Mouse (Mus musculus): ENCODE measurements around the gene Stxbp4. TPM values are rescaled to one million over a fixed set of nuclear protein-coding genes. Genes with fewer than 3 reads are reported as not detected.

Gene Stxbp4
- polyA plus RNA-seq, 1 experiment from 2014 or later: 39.4 TPM

- WGBS: 1% methylated on average over 49 of the region's 54 CpGs
- H3K9ac ChIP-seq: peak overlapping the region; percentile 95
- H3K4me1 ChIP-seq: peaks cover 19% of the 10 kb centered on the region
- peaks cover 19% of the 10 kb centered on the region for H3K36me3 ChIP-seq
- H3K4me2 ChIP-seq: peak overlapping the region; percentile 70
- no peaks in the 10 kb centered on the region for H3K9me3 ChIP-seq
- H3K4me3 ChIP-seq: peak overlapping the region; percentile 85
- H3K27ac ChIP-seq: peak overlapping the region; percentile 97
- H3K27me3 ChIP-seq: no peaks in the 10 kb centered on the region
- ATAC-seq (ENCODE audit: insufficient number of reproducible peaks, insufficient read depth, low FRiP score, low TSS enrichment, low read depth): peak; percentile 67
These were observed 487 bp upstream of the Stxbp4 start for GRCm38 (mm10) chr11:90638312-90638830.

GRCm38 (mm10) chr11:90634661-90635060 is 3.2 kb downstream of the Stxbp4 start:
- no peak for ATAC-seq (ENCODE audit: insufficient number of reproducible peaks, insufficient read depth, low FRiP score, low TSS enrichment, low read depth)
- H3K4me3 ChIP-seq: no peak overlapping the region
- no peak overlapping the region for H3K4me2 ChIP-seq
- 84% methylated on average over 3 of the region's 3 CpGs for WGBS
- H3K27ac ChIP-seq: no peak overlapping the region
- no peaks in the 10 kb centered on the region for H3K27me3 ChIP-seq
- H3K36me3 ChIP-seq: peaks cover 12% of the 10 kb centered on the region
- no peak overlapping the region for H3K9ac ChIP-seq
- H3K9me3 ChIP-seq: no peaks in the 10 kb centered on the region
- H3K4me1 ChIP-seq: peaks cover 15% of the 10 kb centered on the region

- H3K27ac ChIP-seq: no peak overlapping the region
- WGBS: 79% methylated on average over 2 of the region's 2 CpGs
- ATAC-seq (ENCODE audit: insufficient number of reproducible peaks, insufficient read depth, low FRiP score, low TSS enrichment, low read depth): no peak
These were observed 5.4 kb downstream of the Stxbp4 start for GRCm38 (mm10) chr11:90632480-90632879.

GRCm38 (mm10) chr11:90627751-90628150 is 10.1 kb downstream of the Stxbp4 start:
- no peaks in the 10 kb centered on the region for H3K27me3 ChIP-seq
- no peak overlapping the region for H3K9ac ChIP-seq
- no peaks in the 10 kb centered on the region for H3K9me3 ChIP-seq
- peaks cover 14% of the 10 kb centered on the region for H3K36me3 ChIP-seq
- H3K4me3 ChIP-seq: no peak overlapping the region
- H3K4me2 ChIP-seq: no peak overlapping the region
- no peak overlapping the region for H3K27ac ChIP-seq
- 83% methylated on average over 1 of the region's 1 CpGs for WGBS
- peaks cover 4% of the 10 kb centered on the region; the same call in 1 of the 2 replicates for H3K4me1 ChIP-seq
- ATAC-seq (ENCODE audit: insufficient number of reproducible peaks, insufficient read depth, low FRiP score, low TSS enrichment, low read depth): no peak

More at GRCm38 (mm10) chr11:90632480-90632879, 5.4 kb downstream of the Stxbp4 start:
- H3K4me1 ChIP-seq: peaks cover 13% of the 10 kb centered on the region
- H3K9ac ChIP-seq: no peak overlapping the region
- H3K4me3 ChIP-seq: no peak overlapping the region
- peaks cover 14% of the 10 kb centered on the region for H3K36me3 ChIP-seq
- H3K4me2 ChIP-seq: no peak overlapping the region
- no peaks in the 10 kb centered on the region for H3K27me3 ChIP-seq
- no peaks in the 10 kb centered on the region for H3K9me3 ChIP-seq

GRCm38 (mm10) chr11:90625174-90625573 is 12.7 kb downstream of the Stxbp4 start:
- H3K9ac ChIP-seq: no peak overlapping the region
- H3K36me3 ChIP-seq: peaks cover 14% of the 10 kb centered on the region
- no peak overlapping the region for H3K4me3 ChIP-seq
- 85% methylated on average over 1 of the region's 1 CpGs for WGBS
- no peak for ATAC-seq (ENCODE audit: insufficient number of reproducible peaks, insufficient read depth, low FRiP score, low TSS enrichment, low read depth)
- H3K4me2 ChIP-seq: no peak overlapping the region
- H3K27me3 ChIP-seq: no peaks in the 10 kb centered on the region
- no peaks in the 10 kb centered on the region for H3K9me3 ChIP-seq
- H3K27ac ChIP-seq: no peak overlapping the region
- H3K4me1 ChIP-seq: peaks cover 4% of the 10 kb centered on the region; the same call in 1 of the 2 replicates

- H3K36me3 ChIP-seq: peaks cover 10% of the 10 kb centered on the region; the same call in 1 of the 2 replicates
- H3K4me3 ChIP-seq: no peak overlapping the region
- ATAC-seq (ENCODE audit: insufficient number of reproducible peaks, insufficient read depth, low FRiP score, low TSS enrichment, low read depth): no peak
- H3K4me1 ChIP-seq: peaks cover 4% of the 10 kb centered on the region; the same call in 1 of the 2 replicates
- H3K4me2 ChIP-seq: no peak overlapping the region
- WGBS: 56% methylated on average over 6 of the region's 6 CpGs
- H3K9me3 ChIP-seq: no peaks in the 10 kb centered on the region
- no peak overlapping the region for H3K27ac ChIP-seq
- H3K9ac ChIP-seq: no peak overlapping the region
- no peaks in the 10 kb centered on the region for H3K27me3 ChIP-seq
These were observed 14.4 kb downstream of the Stxbp4 start for GRCm38 (mm10) chr11:90623477-90623876.

GRCm38 (mm10) chr11:90622500-90622899 is 15.4 kb downstream of the Stxbp4 start:
- 91% methylated on average over 7 of the region's 7 CpGs for WGBS

GRCm38 (mm10) chr11:90622044-90622443 is 15.8 kb downstream of the Stxbp4 start:
- 82% methylated on average over 12 of the region's 12 CpGs for WGBS

More at GRCm38 (mm10) chr11:90622500-90622899, 15.4 kb downstream of the Stxbp4 start:
- Histone ChIP-seq H3K4me3 (no peak overlapping the region), H3K4me1 (peaks cover 4% of the 10 kb centered on the region; the same call in 1 of the 2 replicates), H3K9me3 (no peaks in the 10 kb centered on the region), H3K27me3 (no peaks in the 10 kb centered on the region), H3K36me3 (peaks cover 17% of the 10 kb centered on the region), H3K4me2 (no peak overlapping the region), H3K27ac (no peak overlapping the region), H3K9ac (no peak overlapping the region)
- no peak for ATAC-seq (ENCODE audit: insufficient number of reproducible peaks, insufficient read depth, low FRiP score, low TSS enrichment, low read depth)

GRCm38 (mm10) chr11:90616431-90616830 is 21.5 kb downstream of the Stxbp4 start:
- peaks cover 25% of the 10 kb centered on the region for H3K36me3 ChIP-seq
- no peak overlapping the region for H3K4me3 ChIP-seq
- no peak overlapping the region for H3K9ac ChIP-seq
- no peaks in the 10 kb centered on the region for H3K4me1 ChIP-seq
- no peak overlapping the region for H3K27ac ChIP-seq
- no peaks in the 10 kb centered on the region for H3K9me3 ChIP-seq
- H3K4me2 ChIP-seq: no peak overlapping the region
- no peaks in the 10 kb centered on the region for H3K27me3 ChIP-seq
- no peak for ATAC-seq (ENCODE audit: insufficient number of reproducible peaks, insufficient read depth, low FRiP score, low TSS enrichment, low read depth)

More at GRCm38 (mm10) chr11:90622044-90622443, 15.8 kb downstream of the Stxbp4 start:
- Histone ChIP-seq H3K9me3 (no peaks in the 10 kb centered on the region), H3K9ac (no peak overlapping the region), H3K27me3 (no peaks in the 10 kb centered on the region), H3K4me1 (peaks cover 4% of the 10 kb centered on the region; the same call in 1 of the 2 replicates), H3K27ac (no peak overlapping the region), H3K36me3 (peaks cover 17% of the 10 kb centered on the region), H3K4me2 (no peak overlapping the region), H3K4me3 (no peak overlapping the region)
- no peak for ATAC-seq (ENCODE audit: insufficient number of reproducible peaks, insufficient read depth, low FRiP score, low TSS enrichment, low read depth)

GRCm38 (mm10) chr11:90614743-90615142 is 23.1 kb downstream of the Stxbp4 start:
- Histone ChIP-seq H3K9ac (no peak overlapping the region), H3K36me3 (peaks cover 20% of the 10 kb centered on the region), H3K4me2 (no peak overlapping the region), H3K4me3 (no peak overlapping the region), H3K4me1 (no peaks in the 10 kb centered on the region), H3K27me3 (no peaks in the 10 kb centered on the region), H3K9me3 (no peaks in the 10 kb centered on the region), H3K27ac (no peak overlapping the region)
- ATAC-seq (ENCODE audit: insufficient number of reproducible peaks, insufficient read depth, low FRiP score, low TSS enrichment, low read depth): no peak
- whole genome bisulfite sequencing: 93% methylated on average over 6 of the region's 6 CpGs

GRCm38 (mm10) chr11:90612118-90612517 is 25.8 kb downstream of the Stxbp4 start:
- ATAC-seq (ENCODE audit: insufficient number of reproducible peaks, insufficient read depth, low FRiP score, low TSS enrichment, low read depth): no peak
- no peaks in the 10 kb centered on the region for H3K27me3 ChIP-seq
- H3K36me3 ChIP-seq: peaks cover 17% of the 10 kb centered on the region
- H3K9me3 ChIP-seq: no peaks in the 10 kb centered on the region
- no peak overlapping the region for H3K4me2 ChIP-seq
- H3K4me1 ChIP-seq: no peaks in the 10 kb centered on the region
- no peak overlapping the region for H3K9ac ChIP-seq
- H3K27ac ChIP-seq: peak overlapping the region; percentile 39; the same call in 1 of the 2 replicates
- no peak overlapping the region for H3K4me3 ChIP-seq

- Histone ChIP-seq H3K4me3 (no peak overlapping the region), H3K36me3 (peaks cover 48% of the 10 kb centered on the region), H3K27ac (no peak overlapping the region), H3K4me2 (no peak overlapping the region), H3K4me1 (no peaks in the 10 kb centered on the region), H3K9ac (no peak overlapping the region), H3K27me3 (no peaks in the 10 kb centered on the region), H3K9me3 (no peaks in the 10 kb centered on the region)
- 86% methylated on average over 2 of the region's 2 CpGs for WGBS
- ATAC-seq (ENCODE audit: insufficient number of reproducible peaks, insufficient read depth, low FRiP score, low TSS enrichment, low read depth): no peak
These were observed 34.8 kb downstream of the Stxbp4 start for GRCm38 (mm10) chr11:90603066-90603465.

All from embryonic facial prominence, embryonic 13.5 days (tissue).